Mouse (Mus musculus) lung, adult 2 months (tissue): ENCODE measurements around the gene Eid1.

Experiments used
- CTCF ChIP-seq: fragments of 200-500 bp; IDR thresholded peaks from 2 replicates; pipeline ENCODE4 v1.5.1; 2011; ENCODE audit warnings: mild to moderate bottlenecking, low read length, control low read depth; ENCODE audit not compliant: insufficient read depth
- POLR2A ChIP-seq: fragments of 200-500 bp; IDR thresholded peaks from 2 replicates; pipeline ENCODE4 v1.6.1; 2011; ENCODE audit warnings: low read depth, mild to moderate bottlenecking, control low read depth, low read length, borderline replicate concordance; ENCODE audit errors: extremely low read depth

DNA sequence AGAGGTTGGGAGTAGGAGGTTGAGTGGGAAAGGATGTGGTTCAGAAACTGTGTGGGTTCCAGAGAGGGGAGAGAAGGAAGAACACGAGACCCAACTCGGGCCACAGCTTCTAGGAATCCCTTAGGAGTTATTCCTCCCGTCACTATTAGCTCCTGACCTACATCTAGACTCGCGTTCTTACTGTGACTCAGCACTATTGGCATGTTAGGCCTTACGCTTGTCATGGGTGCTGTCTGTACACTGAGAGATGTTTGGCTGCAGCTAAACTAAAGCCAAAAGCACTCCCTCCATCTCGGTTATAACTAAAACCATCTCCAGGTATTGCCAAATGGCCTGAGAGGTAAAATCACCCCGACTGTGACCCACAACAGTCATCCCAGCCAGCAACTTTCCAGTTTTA lies 43.7 kb downstream of the Eid1 start:
- TF ChIP-seq CTCF (no peak), POLR2A (no peak)
